Mouse (Mus musculus): Measurements from ENCODE around the gene Tmprss11b. TPM values are rescaled to one million over a fixed set of nuclear protein-coding genes. Genes with fewer than 3 reads are reported as not detected.

Tmprss11b gene
- polyA plus RNA-seq, 1 experiment from 2014 or later: not detected

Other genes starting within 250 kb of the Tmprss11b start
- gene Tmprss11a, start 207.4 kb downstream of the Tmprss11b start, polyA plus RNA-seq (2015; fragmentation: Nextera tagmentation; extraction: Ambion mirVana): 0.06 TPM in 1 of 2 replicates, not detected in the other
- not detected in 2 replicates for gene Tmprss11g, start 157.8 kb downstream of the Tmprss11b start, polyA plus RNA-seq (2015; fragmentation: Nextera tagmentation; extraction: Ambion mirVana)
- 0.04 TPM in 1 of 2 replicates, not detected in the other for gene Tmprss11f, start 43.9 kb downstream of the Tmprss11b start, polyA plus RNA-seq (2015; fragmentation: Nextera tagmentation; extraction: Ambion mirVana)
- not detected in 2 replicates for gene Tmprss11e, start 69.5 kb upstream of the Tmprss11b start, polyA plus RNA-seq (2015; fragmentation: Nextera tagmentation; extraction: Ambion mirVana)
- 31.5 and 35.2 TPM in 2 replicates for gene Ythdc1, start 127.9 kb upstream of the Tmprss11b start, polyA plus RNA-seq (2015; fragmentation: Nextera tagmentation; extraction: Ambion mirVana)
- 142 TPM in 2 replicates for gene Ugt2b34, start 230.6 kb upstream of the Tmprss11b start, polyA plus RNA-seq (2015; fragmentation: Nextera tagmentation; extraction: Ambion mirVana)

All from intestine, embryonic 15.5 days (tissue).